Mouse (Mus musculus) Patski (cell line): ENCODE measurements at regions not wholly inside any gene's neighbourhood (a gene's known extent, or its start where the extent isn't known, plus 50 kb on each side); places are given as distances from the start of the nearest gene placed in this dataset.
A peak's percentile ranks its signal among the peaks of the same experiment; 100 is the strongest.

Source experiments
- ATAC-seq: fragments of 100-300 bp; one replicate; pipeline ENCODE4 v1.8.0; 2021
- CTCF ChIA-PET: fragments of 350-600 bp; sonication (Branson Sonifier 250); formaldehyde crosslinking; loops from one replicate; lab custom pipeline; 2022; ENCODE audit warnings: inconsistent platforms; lab: Charles Lee
- POLR2A ChIA-PET: fragments of 350-600 bp; sonication (Branson Sonifier 250); formaldehyde crosslinking; loops from one replicate; lab custom pipeline; 2022; ENCODE audit warnings: antibody characterized with exemption, inconsistent platforms; lab: Charles Lee
- DNase-seq: peaks from one replicate; pipeline ENCODE4 v3.0.0-alpha.2; 2011; ENCODE audit warnings: low read depth, low spot score
- H3K27me3 ChIP-seq: fragments of 371-371 bp; one replicate; pipeline ENCODE4 v1.5.1; 2021
- CTCF ChIP-seq: fragments of 100-300 bp; IDR thresholded peaks from one replicate; pipeline ENCODE4 v1.5.1; 2021
- in situ Hi-C: fragments of 300-500 bp; cut with MboI; formaldehyde crosslinking; loops from 3 replicates; pipeline ENCODE4 v1.11.1; 2018; ENCODE audit warnings: low pct_unique_long_range_greater_than_20kb, mixed read lengths

GRCm38 (mm10) chr7:116992166-116992565 lies 388.6 kb upstream of the Xylt1 start:
- TF ChIP-seq CTCF: no peak
- ChIA-PET POLR2A (no interaction called here), CTCF (no interaction called here)
- ATAC-seq (no peak), DNase-seq (no peak)
- H3K27me3 ChIP-seq: no peaks in the 10 kb centered on the region
- in situ Hi-C loops: no loop called here

GRCm38 (mm10) chr7:116995770-116996169 lies 385.0 kb upstream of the Xylt1 start:
- ATAC-seq: no peak
- no peaks in the 10 kb centered on the region for H3K27me3 ChIP-seq
- CTCF ChIA-PET: no interaction called here
- POLR2A ChIA-PET: no interaction called here
- in situ Hi-C loops: no loop called here
- TF ChIP-seq CTCF: peak; percentile 19
- DNase-seq: no peak

GRCm38 (mm10) chr7:117003167-117003566 lies 377.6 kb upstream of the Xylt1 start:
- H3K27me3 ChIP-seq: no peaks in the 10 kb centered on the region
- ChIA-PET CTCF (no interaction called here), POLR2A (no interaction called here)
- ATAC-seq: no peak
- TF ChIP-seq CTCF: no peak
- in situ Hi-C loops: no loop called here
- no peak for DNase-seq

GRCm38 (mm10) chr7:117018349-117018748 lies 362.4 kb upstream of the Xylt1 start:
- CTCF ChIA-PET: no interaction called here
- no peak for TF ChIP-seq CTCF
- ATAC-seq (no peak), DNase-seq (no peak)
- no peaks in the 10 kb centered on the region for H3K27me3 ChIP-seq
- POLR2A ChIA-PET: no interaction called here
- in situ Hi-C loops: no loop called here

- in situ Hi-C loops: no loop called here
- no peak for ATAC-seq
These were observed 359.1 kb upstream of the Xylt1 start for GRCm38 (mm10) chr7:117021716-117022115.

GRCm38 (mm10) chr7:117044926-117045325 lies 335.9 kb upstream of the Xylt1 start:
- H3K27me3 ChIP-seq: no peaks in the 10 kb centered on the region
- TF ChIP-seq CTCF: no peak
- DNase-seq: no peak
- ChIA-PET CTCF (no interaction called here), POLR2A (no interaction called here)
- in situ Hi-C loops: no loop called here
- ATAC-seq: no peak

More at GRCm38 (mm10) chr7:117021716-117022115, 359.1 kb upstream of the Xylt1 start:
- ChIA-PET CTCF (no interaction called here), POLR2A (no interaction called here)
- H3K27me3 ChIP-seq: no peaks in the 10 kb centered on the region
- DNase-seq: peak; percentile 3
- TF ChIP-seq CTCF: no peak

- ATAC-seq (no peak), DNase-seq (no peak)
- no peak for TF ChIP-seq CTCF
- in situ Hi-C loops: no loop called here
- ChIA-PET POLR2A (no interaction called here), CTCF (no interaction called here)
- H3K27me3 ChIP-seq: no peaks in the 10 kb centered on the region
These were observed 331.5 kb upstream of the Xylt1 start for GRCm38 (mm10) chr7:117049249-117049648.

GRCm38 (mm10) chr7:117065771-117066170 lies 315.0 kb upstream of the Xylt1 start:
- POLR2A ChIA-PET: no interaction called here
- CTCF ChIA-PET: no interaction called here
- no peak for TF ChIP-seq CTCF
- in situ Hi-C loops: no loop called here
- H3K27me3 ChIP-seq: no peaks in the 10 kb centered on the region
- ATAC-seq (no peak), DNase-seq (no peak)

- DNase-seq (peak; percentile 58), ATAC-seq (peak; percentile 73)
- H3K27me3 ChIP-seq: no peaks in the 10 kb centered on the region
- no peak for TF ChIP-seq CTCF
- ChIA-PET POLR2A (interaction anchor here (0.6 to 0.7 kb wide), 3 partner anchors 35 to 230 kb away, joined by 3 to 5 read pairs (median 3); no protein-coding TSS in a partner anchor), CTCF (interaction anchor here (1.1 kb wide), 1 partner anchor 26 kb away, joined by 3 read pairs; no protein-coding TSS in a partner anchor)
- in situ Hi-C loops: no loop called here
These were observed 289.7 kb upstream of the Xylt1 start for GRCm38 (mm10) chr7:117090911-117091550.

GRCm38 (mm10) chr7:117092860-117093259 lies 287.9 kb upstream of the Xylt1 start:
- ChIA-PET POLR2A (no interaction called here), CTCF (no interaction called here)
- DNase-seq: no peak
- no peak for TF ChIP-seq CTCF
- ATAC-seq: no peak
- in situ Hi-C loops: no loop called here
- no peaks in the 10 kb centered on the region for H3K27me3 ChIP-seq

GRCm38 (mm10) chr7:117097618-117098017 lies 283.2 kb upstream of the Xylt1 start:
- in situ Hi-C loops: no loop called here
- no peak for DNase-seq
- CTCF ChIA-PET: no interaction called here
- no peaks in the 10 kb centered on the region for H3K27me3 ChIP-seq
- POLR2A ChIA-PET: no interaction called here
- no peak for ATAC-seq
- TF ChIP-seq CTCF: no peak

- DNase-seq (no peak), ATAC-seq (no peak)
- CTCF ChIA-PET: no interaction called here
- no peaks in the 10 kb centered on the region for H3K27me3 ChIP-seq
- POLR2A ChIA-PET: interaction anchor here (0.6 kb wide), 1 partner anchor 24 kb away, joined by 4 read pairs; no protein-coding TSS in a partner anchor
- TF ChIP-seq CTCF: no peak
- in situ Hi-C loops: no loop called here
These were observed 281.7 kb upstream of the Xylt1 start for GRCm38 (mm10) chr7:117099041-117099440.
